Mouse (Mus musculus) liver, embryonic 14.5 days (tissue): ENCODE measurements around the gene Tmem169.
A peak's percentile ranks its signal among the peaks of the same experiment; 100 is the strongest.

Experiments
- CTCF ChIP-seq: IDR thresholded peaks from 2 replicates; pipeline ENCODE4 v1.5.1; 2016; ENCODE audit warnings: antibody characterized with exemption, low read depth, control low read depth
- EP300 ChIP-seq: IDR thresholded peaks from 2 replicates; pipeline ENCODE4 v1.6.1; 2016; ENCODE audit warnings: antibody characterized with exemption, low read depth

DNA sequence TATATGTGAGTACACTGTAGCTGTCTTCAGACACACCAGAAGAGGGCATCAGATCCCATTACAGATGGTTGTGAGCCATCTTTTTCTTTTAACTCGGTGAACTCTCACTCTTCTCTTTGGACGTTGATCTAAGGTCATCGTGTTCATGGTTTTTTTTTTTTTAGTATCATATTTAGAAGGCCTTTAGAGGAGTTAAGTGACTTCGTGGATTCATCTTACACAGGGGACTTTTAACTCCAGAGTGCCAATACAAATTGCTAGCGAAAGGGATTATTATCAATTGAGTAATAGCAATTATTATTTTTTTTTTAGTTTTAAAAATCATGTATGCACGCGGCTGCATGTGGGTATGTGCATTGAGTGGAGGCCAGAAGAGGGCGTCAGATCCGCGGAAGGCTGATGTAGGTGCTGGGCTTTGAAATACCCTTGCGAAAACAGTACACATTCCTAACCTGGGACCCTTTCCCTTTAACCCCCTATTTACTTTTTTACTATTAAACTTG lies 22.6 kb downstream of the Tmem169 start:
- TF ChIP-seq CTCF (peak; percentile 71), EP300 (0 out of 2 replicates have a peak, but pooled peaks have one; percentile 12)
